Mouse (Mus musculus): ENCODE measurements around the gene Atp6v0b. TPM values are rescaled to one million over a fixed set of nuclear protein-coding genes. Genes with fewer than 3 reads are reported as not detected.

The Atp6v0b gene
- polyA plus RNA-seq, 1 experiment from 2014 or later, result 461 TPM

DNA sequence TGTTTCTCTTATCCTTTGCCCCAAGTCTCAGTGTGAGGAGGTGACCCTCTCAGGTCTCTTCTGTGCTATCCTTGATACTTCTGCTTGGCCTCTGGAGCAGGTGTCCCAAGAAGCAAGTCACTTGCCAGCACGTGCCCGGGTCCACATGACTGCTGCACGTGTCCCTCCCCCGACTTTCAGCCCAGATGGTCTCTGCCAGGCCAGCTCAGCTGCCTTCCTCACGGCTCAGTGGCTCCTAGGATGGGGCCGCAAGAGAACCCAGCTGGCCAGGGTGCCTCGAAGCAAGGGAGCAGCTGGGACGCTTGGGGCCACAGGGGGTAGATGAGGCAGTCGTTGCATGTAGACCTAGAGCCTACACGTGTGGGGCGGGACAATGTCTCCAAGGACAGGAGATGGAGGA is 41.8 kb downstream of the Atp6v0b start:
- Histone ChIP-seq H3K4me3 (no peak overlapping the region), H3K4me1 (peaks cover 15% of the 10 kb centered on the region; the same call in 1 of the 2 replicates), H3K9ac (replicated peaks) (no peak overlapping the region), H3K27me3 (no peaks in the 10 kb centered on the region), H3K9me3 (no peaks in the 10 kb centered on the region), H3K27ac (replicated peaks) (no peak overlapping the region), H3K4me2 (replicated peaks) (no peak overlapping the region), H3K36me3 (no peaks in the 10 kb centered on the region)
- ATAC-seq (replicated peaks), result no peak
- WGBS, result 80% methylated on average over 11 of the region's 11 CpGs

DNA sequence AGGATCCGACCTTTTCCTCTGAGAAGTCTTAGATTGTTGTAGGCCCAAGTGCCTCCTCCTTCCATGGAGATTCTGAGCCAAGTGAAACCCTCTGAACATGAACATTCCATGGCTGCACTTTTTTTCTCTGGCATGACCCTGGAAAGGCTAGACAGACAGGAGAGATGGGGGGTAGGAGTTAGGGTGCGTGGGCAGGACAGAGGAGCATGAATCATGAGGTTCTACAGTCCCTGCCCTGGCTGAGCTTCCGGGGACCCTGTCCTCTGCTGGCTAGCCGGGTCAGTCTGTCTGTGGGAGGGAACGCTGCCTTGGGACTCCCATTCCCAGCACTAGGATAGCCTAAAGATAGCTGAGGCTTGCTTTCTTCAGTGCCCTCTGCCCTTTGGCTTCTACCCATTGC is 42.7 kb downstream of the Atp6v0b start:
- Histone ChIP-seq H3K4me2 (replicated peaks) (no peak overlapping the region), H3K27ac (replicated peaks) (no peak overlapping the region), H3K36me3 (no peaks in the 10 kb centered on the region), H3K4me1 (peaks cover 6% of the 10 kb centered on the region; the same call in 1 of the 2 replicates), H3K4me3 (no peak overlapping the region), H3K9ac (replicated peaks) (no peak overlapping the region), H3K27me3 (no peaks in the 10 kb centered on the region), H3K9me3 (no peaks in the 10 kb centered on the region)
- 90% methylated on average over 5 of the region's 5 CpGs for WGBS
- no peak for ATAC-seq (replicated peaks)

DNA sequence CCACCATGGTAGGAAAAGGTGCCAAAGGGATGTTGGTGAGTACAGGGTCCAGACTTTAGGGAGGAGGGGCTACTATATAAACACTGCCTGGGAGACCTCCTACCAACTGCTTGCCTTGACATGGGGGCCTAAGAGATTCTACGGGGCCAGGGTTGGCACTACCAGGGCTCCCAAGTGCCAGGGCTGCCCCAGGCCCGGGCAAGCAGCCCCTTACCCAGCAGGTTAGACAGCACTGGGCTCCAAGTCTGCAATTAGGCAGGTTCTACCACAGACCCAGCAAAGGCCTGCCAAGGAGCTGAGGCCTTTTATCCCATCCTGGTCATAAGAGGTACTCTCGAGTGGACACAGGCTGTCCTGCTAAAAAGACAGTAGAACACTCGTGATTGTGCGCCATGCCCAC is 44.0 kb downstream of the Atp6v0b start:
- Histone ChIP-seq H3K36me3 (no peaks in the 10 kb centered on the region), H3K27me3 (no peaks in the 10 kb centered on the region), H3K9me3 (no peaks in the 10 kb centered on the region), H3K4me3 (no peak overlapping the region), H3K4me2 (replicated peaks) (no peak overlapping the region), H3K27ac (replicated peaks) (no peak overlapping the region), H3K9ac (replicated peaks) (no peak overlapping the region), H3K4me1 (no peaks in the 10 kb centered on the region)
- ATAC-seq (replicated peaks), result no peak
- WGBS, result 82% methylated on average over 5 of the region's 5 CpGs

DNA sequence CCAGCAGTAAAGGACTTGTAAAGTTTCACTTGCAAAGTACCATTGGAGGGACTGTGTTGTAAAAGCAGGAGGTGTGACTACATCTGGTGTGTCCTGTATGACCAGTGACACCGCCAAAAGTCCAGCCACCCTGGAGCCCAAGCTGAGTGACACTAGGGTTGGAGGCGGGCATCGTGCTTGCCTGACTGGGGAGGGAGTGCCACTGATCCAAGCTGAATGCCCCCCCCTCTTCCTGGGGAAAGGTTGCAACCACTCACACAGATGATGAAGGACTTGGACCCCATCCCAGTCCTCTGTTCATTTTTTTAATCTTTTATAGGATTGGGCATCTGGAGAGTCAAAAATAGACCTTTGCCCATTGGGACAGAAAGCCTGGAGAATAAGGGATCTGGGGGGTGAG is 45.6 kb downstream of the Atp6v0b start:
- Histone ChIP-seq H3K27ac (replicated peaks) (no peak overlapping the region), H3K4me3 (no peak overlapping the region), H3K27me3 (no peaks in the 10 kb centered on the region), H3K4me1 (no peaks in the 10 kb centered on the region), H3K9ac (replicated peaks) (no peak overlapping the region), H3K4me2 (replicated peaks) (no peak overlapping the region), H3K9me3 (no peaks in the 10 kb centered on the region), H3K36me3 (no peaks in the 10 kb centered on the region)
- 82% methylated on average over 3 of the region's 3 CpGs for WGBS
- no peak for ATAC-seq (replicated peaks)

DNA sequence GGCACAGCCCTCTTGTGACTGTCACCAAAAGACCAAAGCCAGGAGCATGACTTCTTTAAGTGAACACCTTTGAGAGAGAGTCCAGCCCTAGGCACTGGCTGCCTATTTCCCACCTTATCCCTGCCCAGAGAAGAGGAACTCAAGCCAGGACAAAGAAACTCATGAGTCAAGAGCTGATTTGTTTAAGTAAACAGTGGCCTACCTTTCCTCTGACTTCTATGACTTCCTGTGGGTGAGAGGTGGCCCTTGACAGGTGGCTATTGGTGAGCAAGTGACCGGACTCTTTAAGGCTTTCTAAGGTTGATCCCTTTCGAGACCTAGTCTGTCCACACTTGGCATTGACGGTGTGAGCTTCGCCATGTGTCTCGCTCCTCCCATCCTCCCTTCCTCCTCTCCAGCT is 46.3 kb downstream of the Atp6v0b start:
- no peaks in the 10 kb centered on the region for H3K9me3 ChIP-seq
- H3K4me1 ChIP-seq, result no peaks in the 10 kb centered on the region
- H3K4me3 ChIP-seq, result no peak overlapping the region
- no peaks in the 10 kb centered on the region for H3K36me3 ChIP-seq
- no peak overlapping the region for H3K27ac ChIP-seq (replicated peaks)
- H3K4me2 ChIP-seq (replicated peaks), result no peak overlapping the region
- no peaks in the 10 kb centered on the region for H3K27me3 ChIP-seq
- no peak overlapping the region for H3K9ac ChIP-seq (replicated peaks)
- 96% methylated on average over 5 of the region's 5 CpGs for WGBS
- no peak for ATAC-seq (replicated peaks)

DNA sequence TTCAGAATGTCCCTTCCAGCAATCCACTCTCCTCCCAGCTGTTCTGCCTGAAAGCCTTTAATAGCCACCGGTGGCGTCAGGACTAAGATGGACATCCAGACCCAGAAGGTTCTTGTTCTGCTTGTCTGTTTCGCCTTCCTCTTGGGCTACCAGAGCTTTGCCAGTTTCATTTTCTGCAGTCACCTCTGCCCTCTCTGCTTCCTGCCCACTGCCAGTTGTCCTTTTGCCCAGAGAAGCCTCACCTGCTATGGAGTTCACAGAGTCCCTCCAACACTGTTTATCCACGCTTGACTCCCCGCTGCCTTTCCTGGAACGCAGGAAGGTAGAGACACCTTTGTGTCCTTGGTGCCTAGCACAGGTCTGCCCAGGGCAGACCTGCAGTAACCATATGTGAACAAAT is 47.8 kb downstream of the Atp6v0b start:
- Histone ChIP-seq H3K36me3 (no peaks in the 10 kb centered on the region), H3K27ac (replicated peaks) (no peak overlapping the region), H3K4me1 (peaks cover 9% of the 10 kb centered on the region), H3K4me2 (replicated peaks) (no peak overlapping the region), H3K27me3 (no peaks in the 10 kb centered on the region), H3K4me3 (no peak overlapping the region), H3K9ac (replicated peaks) (no peak overlapping the region), H3K9me3 (no peaks in the 10 kb centered on the region)
- 77% methylated on average over 6 of the region's 6 CpGs for WGBS
- no peak for ATAC-seq (replicated peaks)

DNA sequence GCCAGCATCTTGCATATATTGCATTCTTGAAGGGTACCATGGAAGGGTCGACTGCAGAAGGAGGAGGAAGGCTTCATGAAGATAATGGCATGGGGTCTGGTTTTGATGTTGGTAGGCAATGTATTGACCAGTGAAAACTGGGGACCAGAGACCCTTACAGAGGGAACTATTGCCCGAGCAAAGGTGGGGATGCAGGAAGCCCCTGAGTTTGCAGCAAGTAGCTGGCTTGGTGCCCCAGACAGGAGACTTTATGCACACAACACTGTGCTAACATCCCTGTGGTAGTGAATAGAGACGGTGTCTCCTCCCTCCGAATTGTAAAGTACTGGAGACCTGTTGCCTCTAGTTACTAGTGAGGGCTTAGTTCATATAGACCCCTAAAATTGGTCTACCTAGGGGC is 49.9 kb downstream of the Atp6v0b start:
- H3K4me2 ChIP-seq (replicated peaks), result no peak overlapping the region
- H3K27me3 ChIP-seq, result no peaks in the 10 kb centered on the region
- H3K4me1 ChIP-seq, result peaks cover 12% of the 10 kb centered on the region
- no peaks in the 10 kb centered on the region for H3K9me3 ChIP-seq
- H3K9ac ChIP-seq (replicated peaks), result no peak overlapping the region
- ATAC-seq (replicated peaks), result no peak
- no peaks in the 10 kb centered on the region for H3K36me3 ChIP-seq
- 66% methylated on average over 4 of the region's 4 CpGs for WGBS
- H3K4me3 ChIP-seq, result no peak overlapping the region
- no peak overlapping the region for H3K27ac ChIP-seq (replicated peaks)

DNA sequence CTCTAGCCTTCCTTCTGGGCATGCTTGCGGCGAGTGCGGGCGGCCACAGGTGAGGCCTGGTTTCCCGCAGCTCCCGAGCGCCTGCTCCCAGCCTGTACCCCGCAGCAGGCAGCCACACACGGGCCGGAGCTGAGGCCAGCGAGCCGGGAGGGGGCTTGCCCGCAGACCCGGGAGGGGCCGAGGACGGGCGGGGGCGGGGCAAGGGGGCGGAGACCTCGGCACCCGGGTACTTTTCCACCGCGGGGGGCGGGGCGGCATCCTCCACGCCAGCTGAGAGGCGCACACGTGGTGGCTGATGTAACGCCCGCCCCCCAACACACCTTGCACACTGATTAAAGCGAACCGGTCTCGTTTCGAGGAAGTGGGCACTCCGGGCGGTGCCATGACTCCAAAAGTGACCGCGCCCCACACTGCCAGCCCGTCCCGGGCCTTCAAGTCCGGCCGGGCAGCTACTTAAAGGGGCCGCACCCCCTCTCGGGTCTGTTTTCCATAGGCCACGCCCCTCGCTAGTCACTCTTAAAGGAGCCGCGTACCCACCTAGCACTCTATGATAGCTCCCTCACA is 50.8 kb downstream of the Atp6v0b start:
- Histone ChIP-seq H3K4me1 (peaks cover 12% of the 10 kb centered on the region), H3K27me3 (no peaks in the 10 kb centered on the region), H3K4me2 (replicated peaks) (peak overlapping the region; percentile 99), H3K9ac (replicated peaks) (peak overlapping the region; percentile 78), H3K27ac (replicated peaks) (peak overlapping the region; percentile 82), H3K9me3 (no peaks in the 10 kb centered on the region), H3K36me3 (no peaks in the 10 kb centered on the region), H3K4me3 (peak overlapping the region; percentile 66)
- 0% methylated on average over 48 of the region's 48 CpGs for WGBS
- peak; percentile 93 for ATAC-seq (replicated peaks)

DNA sequence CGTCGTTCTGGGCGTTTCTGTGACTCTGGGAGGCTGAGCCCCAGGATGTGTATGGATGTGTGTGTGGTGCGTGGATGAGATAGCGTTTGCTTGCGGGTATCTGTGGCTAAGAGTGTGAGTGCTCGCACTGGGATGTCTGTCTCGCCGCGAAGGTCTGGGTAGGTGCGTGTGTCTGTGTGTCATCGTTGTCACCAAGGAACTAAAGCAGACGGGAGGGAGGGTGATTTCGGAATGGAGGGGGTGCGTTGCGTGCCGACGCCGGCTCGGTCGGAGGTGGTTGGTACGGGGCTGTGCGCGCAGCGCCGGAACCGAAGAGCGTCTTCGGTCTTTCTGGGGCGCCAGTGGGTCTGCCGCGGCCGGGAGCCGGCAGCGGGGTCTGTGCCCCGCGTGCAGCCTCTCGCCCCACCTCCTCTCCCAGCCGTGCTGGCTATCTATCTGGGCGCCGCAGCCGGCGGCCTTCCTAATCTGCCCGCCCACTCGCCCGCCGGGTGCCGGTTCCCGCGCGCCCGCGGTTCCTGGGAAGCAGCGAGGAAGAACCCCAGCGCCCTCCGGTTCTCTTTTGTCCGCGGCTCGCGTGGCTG is 51.5 kb downstream of the Atp6v0b start:
- Histone ChIP-seq H3K27ac (replicated peaks) (peak overlapping the region; percentile 82), H3K4me2 (replicated peaks) (peak overlapping the region; percentile 99), H3K36me3 (no peaks in the 10 kb centered on the region), H3K4me3 (peak overlapping the region; percentile 66), H3K9ac (replicated peaks) (peak overlapping the region; percentile 78), H3K4me1 (peaks cover 12% of the 10 kb centered on the region), H3K9me3 (no peaks in the 10 kb centered on the region), H3K27me3 (no peaks in the 10 kb centered on the region)
- WGBS, result under 1% methylated on average over 60 of the region's 60 CpGs
- peak; percentile 32 for ATAC-seq (replicated peaks)

DNA sequence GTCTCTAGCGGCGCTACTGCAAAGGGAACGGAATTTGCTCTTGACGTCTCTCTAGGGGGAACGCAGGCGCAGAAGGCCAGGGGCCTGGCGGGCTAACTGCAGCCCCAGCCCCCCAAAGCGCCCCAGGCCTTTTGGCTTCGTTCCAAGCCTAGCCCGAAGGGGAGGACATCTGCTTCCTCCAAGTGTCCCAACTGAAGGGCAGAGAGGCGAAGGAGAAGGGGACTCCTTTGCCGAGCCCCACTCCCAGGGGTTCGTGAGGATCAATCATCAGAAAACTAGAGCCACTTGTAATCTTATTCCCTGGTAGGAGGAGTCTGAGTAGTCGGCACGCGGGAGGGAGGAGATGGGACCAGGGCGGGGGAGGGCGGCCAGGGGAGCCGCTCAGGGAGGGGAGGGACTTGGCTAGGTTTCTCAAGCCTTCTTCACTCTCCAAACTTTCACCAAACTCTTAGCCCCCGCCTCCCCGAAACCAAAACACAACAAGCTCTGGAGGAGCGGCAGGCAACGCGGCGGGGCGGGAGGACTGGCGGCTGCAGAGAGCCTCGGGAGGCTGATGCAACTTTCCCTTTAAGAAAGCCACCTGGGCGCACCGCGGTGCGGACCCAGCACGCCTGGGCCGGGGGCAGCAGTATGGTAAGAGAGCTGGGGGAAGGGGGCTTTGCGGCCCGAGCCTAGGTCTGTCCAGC is 52.1 kb downstream of the Atp6v0b start:
- Histone ChIP-seq H3K9me3 (no peaks in the 10 kb centered on the region), H3K27me3 (no peaks in the 10 kb centered on the region), H3K4me2 (replicated peaks) (peak overlapping the region; percentile 99), H3K4me3 (peak overlapping the region; percentile 66), H3K4me1 (peaks cover 15% of the 10 kb centered on the region), H3K27ac (replicated peaks) (peak overlapping the region; percentile 82), H3K36me3 (no peaks in the 10 kb centered on the region), H3K9ac (replicated peaks) (peak overlapping the region; percentile 78)
- WGBS, result 2% methylated on average over 35 of the region's 36 CpGs
- peak; percentile 27 for ATAC-seq (replicated peaks)

DNA sequence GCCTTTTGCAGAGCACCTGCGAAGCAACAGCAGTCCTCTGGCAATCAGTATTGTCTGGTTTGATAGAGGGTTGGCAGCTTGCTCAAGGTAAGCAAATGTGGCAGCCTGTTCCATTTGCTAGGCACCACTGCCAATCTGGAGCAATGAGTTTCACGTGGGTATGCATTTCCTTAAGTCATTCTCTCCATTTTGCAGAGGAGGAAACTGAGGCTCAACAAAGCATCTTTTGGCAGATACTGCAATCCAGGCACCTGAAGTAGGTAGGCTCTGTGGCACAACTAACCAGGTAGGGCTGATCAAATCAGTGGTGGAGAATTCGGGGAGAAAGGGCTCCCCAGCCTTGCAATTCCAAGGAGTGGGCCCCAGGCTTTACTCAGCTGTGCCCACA is 52.7 kb downstream of the Atp6v0b start, which contains the start of gene Slc6a9:
Slc6a9 (plus strand) TSS at position 50 of the 388 bp plus-strand sequence.
- Histone ChIP-seq H3K4me2 (replicated peaks) (peak within 1 kb of the TSS; percentile 99), H3K4me1 (peaks cover 19% of the 10 kb centered on the region), H3K9me3 (no peaks in the 10 kb centered on the region), H3K9ac (replicated peaks) (peak within 1 kb of the TSS; percentile 78), H3K4me3 (peak within 1 kb of the TSS; percentile 66), H3K36me3 (no peaks in the 10 kb centered on the region), H3K27ac (replicated peaks) (peak within 1 kb of the TSS; percentile 82), H3K27me3 (no peaks in the 10 kb centered on the region)
- no peak for ATAC-seq (replicated peaks)
- WGBS, result 12% methylated on average over 3 of the region's 3 CpGs
